Mouse (Mus musculus): Measurements from ENCODE around the gene Mlec. TPM values are rescaled to one million over a fixed set of nuclear protein-coding genes. Genes with fewer than 3 reads are reported as not detected.
"Not testable (repeated sequence)": the region's sequence is repeated elsewhere in the genome, so short reads cannot be mapped to it uniquely, and the experiment has no call there.

The Mlec gene
- polyA plus RNA-seq, 1 experiment from 2014 or later = 43.6 TPM

DNA sequence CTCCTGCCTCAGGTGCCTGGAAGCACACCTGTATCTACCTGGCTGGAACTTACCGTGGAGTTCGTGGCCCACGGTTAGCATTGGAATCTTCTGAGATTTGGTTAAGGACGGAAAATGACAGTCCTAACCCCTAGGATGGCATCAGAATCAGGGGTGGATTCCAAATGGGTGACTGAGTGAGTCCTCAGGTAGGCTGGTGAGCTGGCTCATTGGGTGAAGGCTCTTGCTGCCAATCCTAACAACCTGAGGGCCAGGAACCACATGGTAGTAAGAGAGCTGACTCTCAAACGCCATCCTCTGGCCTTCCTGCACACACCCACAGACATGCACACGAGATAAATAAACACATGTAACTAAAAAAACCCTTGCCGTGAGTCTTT lies 8.8 kb upstream of the Mlec start:
- Histone ChIP-seq H3K4me3 (replicated peaks; ENCODE audit: low read depth, low read length) (no peak overlapping the region), H3K9ac (ENCODE audit: low read depth, low read length) (peak overlapping the region; percentile 1; the same call in 1 of the 2 replicates), H3K27ac (peak overlapping the region; percentile 81), H3K4me1 (replicated peaks; ENCODE audit: insufficient read depth, low read length) (peaks cover 24% of the 10 kb centered on the region), H3K27me3 (ENCODE audit: insufficient read depth, low read length) (no peaks in the 10 kb centered on the region), H3K4me2 (ENCODE audit: low read length) (no peak overlapping the region), H3K36me3 (ENCODE audit: insufficient read depth, low read length) (no peaks in the 10 kb centered on the region), H3K9me3 (replicated peaks; ENCODE audit: low read length) (no peaks in the 10 kb centered on the region)
- TF ChIP-seq CTCF (IDR thresholded peaks at IDR 0.05; ENCODE audit: low read depth) = no peak
- ATAC-seq (replicated peaks; ENCODE audit: low FRiP score, low read depth) (no peak), DNase-seq (ENCODE audit: low spot score) (no peak)
- 62% methylated on average over 7 of the region's 7 CpGs for WGBS

GRCm38 (mm10) chr5:115165895-115166814 lies 8.2 kb upstream of the Mlec start:
- 0 out of 2 replicates have a peak, but pooled peaks have one; percentile 34 for ATAC-seq (replicated peaks; ENCODE audit: low FRiP score, low read depth)
- Histone ChIP-seq H3K9me3 (replicated peaks; ENCODE audit: low read length) (no peaks in the 10 kb centered on the region), H3K27me3 (ENCODE audit: insufficient read depth, low read length) (no peaks in the 10 kb centered on the region), H3K4me2 (ENCODE audit: low read length) (no peak overlapping the region), H3K4me1 (replicated peaks; ENCODE audit: insufficient read depth, low read length) (peaks cover 28% of the 10 kb centered on the region), H3K9ac (ENCODE audit: low read depth, low read length) (peak overlapping the region; percentile 1; the same call in 1 of the 2 replicates), H3K27ac (peak overlapping the region; percentile 81), H3K4me3 (replicated peaks; ENCODE audit: low read depth, low read length) (no peak overlapping the region), H3K36me3 (ENCODE audit: insufficient read depth, low read length) (no peaks in the 10 kb centered on the region)
- peak; percentile 51 for TF ChIP-seq CTCF (IDR thresholded peaks at IDR 0.05; ENCODE audit: low read depth)
- DNase-seq (ENCODE audit: low spot score) = peak; percentile 68
- WGBS = 52% methylated on average over 11 of the region's 11 CpGs

DNA sequence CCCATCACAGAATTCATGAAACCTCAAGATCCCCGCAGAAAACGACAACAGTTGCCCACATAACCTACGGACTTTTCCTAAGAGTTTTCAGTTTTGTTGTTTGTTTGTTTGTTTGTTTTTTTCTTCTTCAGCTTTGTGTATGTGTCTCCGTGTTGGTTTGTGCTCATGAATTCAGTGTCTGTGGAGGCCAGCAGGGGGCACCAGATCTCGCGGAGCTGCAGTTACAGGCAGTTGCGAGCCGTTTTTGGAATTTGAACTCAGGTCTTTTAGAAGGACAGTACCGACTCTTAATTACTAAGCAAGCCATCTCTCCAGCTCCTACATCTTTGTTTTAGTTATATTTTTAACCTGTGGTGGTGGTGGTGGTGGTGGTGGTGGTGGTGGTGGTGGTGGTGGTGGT lies 7.4 kb upstream of the Mlec start:
- WGBS = 66% methylated on average over 9 of the region's 9 CpGs
- Histone ChIP-seq H3K4me2 (ENCODE audit: low read length) (no peak overlapping the region), H3K9me3 (replicated peaks; ENCODE audit: low read length) (no peaks in the 10 kb centered on the region), H3K27me3 (ENCODE audit: insufficient read depth, low read length) (no peaks in the 10 kb centered on the region), H3K9ac (ENCODE audit: low read depth, low read length) (no peak overlapping the region), H3K4me3 (replicated peaks; ENCODE audit: low read depth, low read length) (no peak overlapping the region), H3K27ac (no peak overlapping the region), H3K4me1 (replicated peaks; ENCODE audit: insufficient read depth, low read length) (peaks cover 35% of the 10 kb centered on the region), H3K36me3 (ENCODE audit: insufficient read depth, low read length) (no peaks in the 10 kb centered on the region)
- TF ChIP-seq CTCF (IDR thresholded peaks at IDR 0.05; ENCODE audit: low read depth) = peak; percentile 61
- ATAC-seq (replicated peaks; ENCODE audit: low FRiP score, low read depth) (no peak), DNase-seq (ENCODE audit: low spot score) (no peak)

GRCm38 (mm10) chr5:115164446-115164845 lies 6.5 kb upstream of the Mlec start:
- not testable (repeated sequence) for H3K9me3 ChIP-seq (replicated peaks; ENCODE audit: low read length); H3K9ac ChIP-seq (ENCODE audit: low read depth, low read length); DNase-seq (ENCODE audit: low spot score); H3K27ac ChIP-seq; H3K27me3 ChIP-seq (ENCODE audit: insufficient read depth, low read length); H3K4me3 ChIP-seq (replicated peaks; ENCODE audit: low read depth, low read length); H3K4me2 ChIP-seq (ENCODE audit: low read length); ATAC-seq (replicated peaks; ENCODE audit: low FRiP score, low read depth); H3K36me3 ChIP-seq (ENCODE audit: insufficient read depth, low read length)
- WGBS = 65% methylated on average over 4 of the region's 4 CpGs
- peaks cover 35% of the 10 kb centered on the region for H3K4me1 ChIP-seq (replicated peaks; ENCODE audit: insufficient read depth, low read length)

- no peak for DNase-seq (ENCODE audit: low spot score)
- Histone ChIP-seq H3K4me1 (replicated peaks; ENCODE audit: insufficient read depth, low read length) (peaks cover 34% of the 10 kb centered on the region), H3K9me3 (replicated peaks; ENCODE audit: low read length) (no peaks in the 10 kb centered on the region), H3K27me3 (ENCODE audit: insufficient read depth, low read length) (no peaks in the 10 kb centered on the region), H3K27ac (no peak overlapping the region), H3K4me3 (replicated peaks; ENCODE audit: low read depth, low read length) (no peak overlapping the region), H3K9ac (ENCODE audit: low read depth, low read length) (no peak overlapping the region), H3K36me3 (ENCODE audit: insufficient read depth, low read length) (no peaks in the 10 kb centered on the region), H3K4me2 (ENCODE audit: low read length) (peak overlapping the region; percentile 23; the same call in 1 of the 2 replicates)
- peak; percentile 71 for TF ChIP-seq CTCF (IDR thresholded peaks at IDR 0.05; ENCODE audit: low read depth)
- WGBS = 47% methylated on average over 8 of the region's 8 CpGs
- ATAC-seq (replicated peaks; ENCODE audit: low FRiP score, low read depth) = no peak
These were observed 5.6 kb upstream of the Mlec start for GRCm38 (mm10) chr5:115163563-115163962.

- no CpG with 5 or more reads among the region's 1 CpGs for WGBS
- not testable (repeated sequence) for H3K4me3 ChIP-seq (replicated peaks; ENCODE audit: low read depth, low read length); DNase-seq (ENCODE audit: low spot score); H3K9me3 ChIP-seq (replicated peaks; ENCODE audit: low read length); H3K9ac ChIP-seq (ENCODE audit: low read depth, low read length); H3K36me3 ChIP-seq (ENCODE audit: insufficient read depth, low read length); H3K27ac ChIP-seq; ATAC-seq (replicated peaks; ENCODE audit: low FRiP score, low read depth); H3K4me2 ChIP-seq (ENCODE audit: low read length); H3K27me3 ChIP-seq (ENCODE audit: insufficient read depth, low read length)
- H3K4me1 ChIP-seq (replicated peaks; ENCODE audit: insufficient read depth, low read length) = peaks cover 22% of the 10 kb centered on the region
These were observed 3.9 kb upstream of the Mlec start for GRCm38 (mm10) chr5:115161940-115162279.
